Mouse (Mus musculus): ENCODE measurements around the gene Hmox2. TPM values are rescaled to one million over a fixed set of nuclear protein-coding genes. Genes with fewer than 3 reads are reported as not detected.

Hmox2 gene
- polyA plus RNA-seq, 1 experiment from 2014 or later: 87.6 TPM

GRCm38 (mm10) chr16:4702646-4703045, 23.5 kb upstream of the Hmox2 start:
- Histone ChIP-seq H3K4me3 (replicated peaks) (no peak overlapping the region), H3K27me3 (no peaks in the 10 kb centered on the region), H3K4me2 (replicated peaks) (no peak overlapping the region), H3K4me1 (replicated peaks) (no peaks in the 10 kb centered on the region), H3K9me3 (no peaks in the 10 kb centered on the region), H3K36me3 (peaks cover 96% of the 10 kb centered on the region), H3K27ac (no peak overlapping the region), H3K9ac (replicated peaks) (no peak overlapping the region)
- WGBS: 73% methylated on average over 1 of the region's 1 CpGs
- no peak for ATAC-seq

DNA sequence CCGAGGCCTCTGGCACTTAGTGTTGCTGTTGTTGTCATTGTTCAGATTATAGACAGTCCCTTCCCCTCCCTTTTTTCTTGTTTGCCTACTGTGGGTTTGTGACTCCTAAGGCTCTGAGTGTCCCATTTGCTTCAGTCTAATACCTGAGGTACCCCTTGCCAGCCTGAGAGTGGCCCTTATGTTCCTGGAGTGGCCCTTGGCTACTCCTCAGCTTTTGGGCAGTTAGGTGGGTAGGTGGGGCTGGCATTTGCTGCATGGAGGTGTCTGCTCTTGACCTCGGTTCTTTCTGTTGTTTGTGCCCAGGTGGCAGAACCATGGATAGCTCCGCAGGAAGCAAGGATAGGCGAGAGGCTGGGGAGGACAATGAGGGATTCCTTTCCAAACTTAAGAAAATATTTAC, 20.6 kb upstream of the Hmox2 start:
- Histone ChIP-seq H3K4me1 (replicated peaks) (no peaks in the 10 kb centered on the region), H3K4me3 (replicated peaks) (no peak overlapping the region), H3K4me2 (replicated peaks) (no peak overlapping the region), H3K27ac (no peak overlapping the region), H3K36me3 (peaks cover 83% of the 10 kb centered on the region), H3K27me3 (no peaks in the 10 kb centered on the region), H3K9ac (replicated peaks) (no peak overlapping the region), H3K9me3 (no peaks in the 10 kb centered on the region)
- WGBS: 73% methylated on average over 4 of the region's 4 CpGs
- no peak for ATAC-seq

DNA sequence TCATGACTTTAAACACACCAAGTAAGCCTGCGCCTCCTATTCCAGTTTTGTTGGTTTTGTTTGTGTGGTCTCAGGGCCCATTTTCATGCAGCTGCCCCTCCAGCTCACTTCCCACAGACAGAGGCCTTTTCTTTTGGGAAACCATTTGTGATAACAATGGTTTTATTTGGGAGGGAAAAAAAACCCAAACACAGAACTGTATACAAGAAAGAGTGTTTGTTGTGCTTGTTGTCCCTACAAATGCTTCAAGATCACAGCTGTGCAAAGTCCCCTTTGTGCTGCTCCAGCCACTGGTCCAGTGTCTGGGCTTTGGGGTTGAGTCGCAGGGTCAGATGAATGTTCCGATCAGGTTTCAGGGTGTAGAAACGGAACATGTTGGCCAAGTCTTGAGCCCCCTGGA, 15.0 kb upstream of the Hmox2 start:
- H3K9ac ChIP-seq (replicated peaks): no peak overlapping the region
- no peak overlapping the region for H3K4me3 ChIP-seq (replicated peaks)
- H3K36me3 ChIP-seq: peaks cover 84% of the 10 kb centered on the region
- no peak overlapping the region for H3K27ac ChIP-seq
- H3K4me2 ChIP-seq (replicated peaks): no peak overlapping the region
- 90% methylated on average over 4 of the region's 4 CpGs for WGBS
- ATAC-seq: no peak
- H3K4me1 ChIP-seq (replicated peaks): no peaks in the 10 kb centered on the region
- H3K27me3 ChIP-seq: no peaks in the 10 kb centered on the region
- no peaks in the 10 kb centered on the region for H3K9me3 ChIP-seq

- H3K4me2 ChIP-seq (replicated peaks): no peak overlapping the region
- H3K4me3 ChIP-seq (replicated peaks): no peak overlapping the region
- H3K4me1 ChIP-seq (replicated peaks): peaks cover 10% of the 10 kb centered on the region
- no peaks in the 10 kb centered on the region for H3K9me3 ChIP-seq
- no peak overlapping the region for H3K9ac ChIP-seq (replicated peaks)
- H3K36me3 ChIP-seq: peaks cover 61% of the 10 kb centered on the region
- 96% methylated on average over 17 of the region's 17 CpGs for WGBS
- no peak overlapping the region for H3K27ac ChIP-seq
- no peak for ATAC-seq
- H3K27me3 ChIP-seq: no peaks in the 10 kb centered on the region
These were observed 12.1 kb upstream of the Hmox2 start for GRCm38 (mm10) chr16:4713861-4714710.

DNA sequence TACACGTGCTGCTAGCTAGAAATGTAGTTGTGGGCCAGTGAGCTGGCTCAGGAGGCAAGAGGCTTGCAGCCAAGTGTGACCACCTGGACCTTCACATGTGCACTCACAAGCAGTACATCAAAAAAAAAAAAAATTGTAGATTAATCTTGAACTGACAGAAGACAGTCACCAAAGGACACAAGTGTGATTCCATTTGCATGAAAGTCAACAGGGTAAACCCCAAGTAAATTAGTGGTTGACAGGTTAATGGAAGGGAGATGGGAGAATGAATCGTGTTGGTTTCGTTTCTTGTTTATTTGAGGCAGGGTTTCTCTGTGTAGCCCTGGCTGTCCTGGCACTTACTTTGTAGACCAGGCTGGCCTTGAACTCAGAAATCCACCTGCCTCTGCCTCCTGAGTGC, 8.3 kb upstream of the Hmox2 start:
- no peak for ATAC-seq
- Histone ChIP-seq H3K4me3 (replicated peaks) (peak overlapping the region; percentile 75), H3K9ac (replicated peaks) (peak overlapping the region; percentile 79; the same call in 1 of the 2 replicates), H3K9me3 (no peaks in the 10 kb centered on the region), H3K27ac (no peak overlapping the region), H3K36me3 (peaks cover 35% of the 10 kb centered on the region), H3K4me1 (replicated peaks) (peaks cover 16% of the 10 kb centered on the region), H3K4me2 (replicated peaks) (peak overlapping the region; percentile 69), H3K27me3 (no peaks in the 10 kb centered on the region)
- 70% methylated on average over 3 of the region's 3 CpGs for WGBS

GRCm38 (mm10) chr16:4718753-4719518, 7.2 kb upstream of the Hmox2 start, which contains the start of gene Nmral1:
Nmral1 (minus strand) TSS chr16:4719356.
- Histone ChIP-seq H3K4me3 (replicated peaks) (peak within 1 kb of the TSS; percentile 75), H3K27ac (peak within 1 kb of the TSS; percentile 86), H3K27me3 (no peaks in the 10 kb centered on the region), H3K36me3 (peaks cover 25% of the 10 kb centered on the region), H3K9ac (replicated peaks) (peak within 1 kb of the TSS; percentile 79), H3K9me3 (no peaks in the 10 kb centered on the region), H3K4me1 (replicated peaks) (peaks cover 16% of the 10 kb centered on the region), H3K4me2 (replicated peaks) (peak within 1 kb of the TSS; percentile 69)
- 9% methylated on average over 33 of the region's 33 CpGs for WGBS
- ATAC-seq: peak; percentile 94

DNA sequence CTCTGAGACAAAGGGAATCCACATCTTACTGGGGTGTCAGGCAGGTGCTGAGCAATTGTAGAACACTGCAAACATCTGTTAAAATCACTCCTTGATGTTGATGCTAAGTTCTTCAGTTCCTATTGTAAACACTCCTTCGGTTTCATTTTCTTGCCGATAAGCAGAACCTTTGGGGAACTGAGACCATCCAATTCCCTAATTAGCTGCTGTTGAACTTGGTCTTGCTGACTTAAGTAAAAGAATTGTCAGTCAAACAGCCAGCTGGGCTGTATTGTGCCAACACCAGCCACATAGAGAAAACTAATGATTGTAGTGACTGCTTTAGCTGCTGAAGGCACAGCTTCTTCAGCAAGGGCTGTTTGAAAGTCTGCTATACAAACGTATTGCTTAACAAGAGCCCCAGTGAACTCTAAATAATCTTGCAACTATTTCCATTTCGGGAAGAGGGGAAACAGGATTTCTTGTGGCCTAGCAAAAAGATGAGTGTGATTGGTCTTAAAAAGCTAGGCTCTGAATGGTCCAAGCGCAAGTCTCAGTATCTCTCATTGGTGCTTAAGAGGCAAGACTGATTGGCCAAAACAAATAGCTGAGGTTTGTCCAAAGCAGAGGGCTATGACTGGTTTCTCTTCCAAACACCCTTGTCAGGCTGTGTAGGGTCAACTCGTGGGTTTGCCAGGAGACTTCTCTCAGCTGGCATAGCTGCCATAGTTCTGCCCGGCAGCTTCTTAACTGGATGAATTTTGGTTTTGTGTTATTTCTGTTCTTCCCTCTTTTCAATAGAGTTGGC, 3.8 kb upstream of the Hmox2 start:
- ATAC-seq: no peak
- H3K9ac ChIP-seq (replicated peaks): no peak overlapping the region
- H3K36me3 ChIP-seq: no peaks in the 10 kb centered on the region
- no peak overlapping the region for H3K4me2 ChIP-seq (replicated peaks)
- H3K27me3 ChIP-seq: no peaks in the 10 kb centered on the region
- no peak overlapping the region for H3K4me3 ChIP-seq (replicated peaks)
- H3K27ac ChIP-seq: no peak overlapping the region
- peaks cover 23% of the 10 kb centered on the region for H3K4me1 ChIP-seq (replicated peaks)
- H3K9me3 ChIP-seq: no peaks in the 10 kb centered on the region
- 80% methylated on average over 7 of the region's 7 CpGs for WGBS

DNA sequence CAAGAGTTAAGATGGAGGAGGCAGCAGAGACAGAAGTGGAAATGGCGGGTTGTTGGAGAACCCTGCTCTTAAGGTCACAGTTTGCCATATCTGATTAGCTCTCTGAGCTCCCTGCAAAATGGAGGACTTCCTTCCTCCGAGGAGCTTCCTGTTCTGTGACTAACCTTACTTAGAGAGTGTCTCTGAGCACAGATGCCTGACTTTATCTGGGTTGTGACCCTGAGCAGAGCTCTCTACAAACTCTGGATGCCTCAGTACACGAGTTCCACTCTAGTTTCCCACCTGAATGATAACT, 3.3 kb upstream of the Hmox2 start:
- H3K36me3 ChIP-seq: no peaks in the 10 kb centered on the region
- no peak overlapping the region for H3K4me3 ChIP-seq (replicated peaks)
- H3K4me2 ChIP-seq (replicated peaks): no peak overlapping the region
- H3K27ac ChIP-seq: no peak overlapping the region
- H3K9me3 ChIP-seq: no peaks in the 10 kb centered on the region
- ATAC-seq: no peak
- no peaks in the 10 kb centered on the region for H3K27me3 ChIP-seq
- 73% methylated on average over 3 of the region's 3 CpGs for WGBS
- no peak overlapping the region for H3K9ac ChIP-seq (replicated peaks)
- H3K4me1 ChIP-seq (replicated peaks): peaks cover 24% of the 10 kb centered on the region

- Histone ChIP-seq H3K36me3 (no peaks in the 10 kb centered on the region), H3K27me3 (no peaks in the 10 kb centered on the region), H3K27ac (no peak overlapping the region), H3K4me3 (replicated peaks) (no peak overlapping the region), H3K4me1 (replicated peaks) (peaks cover 17% of the 10 kb centered on the region), H3K4me2 (replicated peaks) (no peak overlapping the region), H3K9me3 (no peaks in the 10 kb centered on the region), H3K9ac (replicated peaks) (no peak overlapping the region)
- WGBS: 78% methylated on average over 4 of the region's 4 CpGs
- ATAC-seq: no peak
These were observed 895 bp upstream of the Hmox2 start for GRCm38 (mm10) chr16:4725266-4725665.

DNA sequence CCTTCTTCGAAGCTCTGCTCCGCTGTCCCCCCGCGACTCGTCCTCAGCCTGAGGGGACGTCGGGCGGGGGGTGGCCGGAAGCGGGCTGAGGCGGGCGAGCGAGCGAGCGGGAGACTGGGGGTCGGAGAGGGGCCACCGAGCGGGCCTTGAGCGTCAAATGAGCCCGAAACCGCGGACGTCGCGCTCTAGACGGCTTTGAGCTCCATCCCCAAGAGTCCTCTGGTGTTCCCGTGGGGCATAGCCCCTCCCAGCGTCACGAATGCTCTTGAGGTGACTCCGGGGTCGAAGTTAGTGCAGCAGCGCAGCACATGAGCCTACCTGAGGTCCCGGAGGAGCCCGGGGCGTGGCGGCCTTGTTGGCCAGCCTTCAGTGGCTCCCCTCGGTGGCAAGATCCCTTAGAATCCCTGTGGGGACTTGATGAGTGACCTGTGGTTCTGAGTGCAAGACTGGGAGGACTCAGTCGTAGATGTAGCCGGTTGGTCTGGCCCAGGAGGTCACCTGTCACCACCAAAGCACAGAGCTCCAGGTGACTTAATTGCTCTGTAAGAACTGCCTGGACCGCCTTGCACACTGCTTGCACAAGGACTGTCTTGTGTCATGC, 467 bp downstream of the Hmox2 start:
- H3K4me3 ChIP-seq (replicated peaks): peak overlapping the region; percentile 74
- H3K4me1 ChIP-seq (replicated peaks): peaks cover 17% of the 10 kb centered on the region
- ATAC-seq: peak; percentile 70; the same call in 1 of the 2 replicates
- peak overlapping the region; percentile 80 for H3K27ac ChIP-seq
- WGBS: 1% methylated on average over 40 of the region's 40 CpGs
- H3K27me3 ChIP-seq: no peaks in the 10 kb centered on the region
- H3K4me2 ChIP-seq (replicated peaks): peak overlapping the region; percentile 67
- H3K9me3 ChIP-seq: no peaks in the 10 kb centered on the region
- no peaks in the 10 kb centered on the region for H3K36me3 ChIP-seq
- H3K9ac ChIP-seq (replicated peaks): peak overlapping the region; percentile 82

- ATAC-seq: no peak
- peaks cover 17% of the 10 kb centered on the region for H3K4me1 ChIP-seq (replicated peaks)
- H3K27me3 ChIP-seq: no peaks in the 10 kb centered on the region
- 92% methylated on average over 1 of the region's 1 CpGs for WGBS
- no peaks in the 10 kb centered on the region for H3K36me3 ChIP-seq
- no peaks in the 10 kb centered on the region for H3K9me3 ChIP-seq
- no peak overlapping the region for H3K27ac ChIP-seq
- no peak overlapping the region for H3K4me3 ChIP-seq (replicated peaks)
- H3K4me2 ChIP-seq (replicated peaks): no peak overlapping the region
- H3K9ac ChIP-seq (replicated peaks): no peak overlapping the region
These were observed 1.4 kb downstream of the Hmox2 start for GRCm38 (mm10) chr16:4727526-4727925.
